In the genomic region with DNA sequence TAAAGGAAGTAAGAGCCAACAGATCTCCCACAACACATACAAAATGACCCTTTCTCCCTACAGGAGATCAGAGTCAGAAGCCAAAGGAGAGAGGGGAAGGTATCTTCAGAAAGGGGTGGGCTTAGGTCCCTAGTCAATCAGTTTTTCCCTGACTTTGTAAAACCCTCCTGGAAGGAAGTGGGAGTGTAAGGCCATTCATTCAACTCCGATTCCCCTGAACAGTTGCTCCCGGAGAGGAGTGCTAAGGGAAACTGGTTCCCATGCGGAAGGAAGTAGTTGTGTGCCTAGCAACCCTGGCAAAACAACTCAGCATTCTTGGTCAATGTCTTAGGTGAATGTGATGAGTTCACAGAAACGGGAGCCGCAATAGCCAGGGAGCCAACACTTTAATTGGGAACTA, we compare ENCODE assay signal across 8 mouse cellular contexts. TPM values are rescaled to one million over a fixed set of nuclear protein-coding genes. Genes with fewer than 3 reads are reported as not detected.
DNase-seq lines count a peak whose midpoint lies in the region; ATAC-seq and TF ChIP-seq lines count a peak whose summit lies in the region.

No protein-coding gene starts in this region.

- H3K9ac ChIP-seq in heart, postnatal 0 days (replicated peaks; ENCODE audit: low read depth, low read length) = no peak overlapping the region
- H3K9ac ChIP-seq in limb, embryonic 13.5 days = no peak overlapping the region
- H3K9ac ChIP-seq in midbrain, embryonic 16.5 days (ENCODE audit: low read depth, low read length) = no peak overlapping the region; the same call in 1 of the 2 replicates

- H3K27me3 ChIP-seq in heart, postnatal 0 days (ENCODE audit: control insufficient read depth, insufficient read depth, low read length) = no peaks in the 10 kb centered on the region
- H3K27me3 ChIP-seq in limb, embryonic 13.5 days = peaks cover 62% of the 10 kb centered on the region
- H3K27me3 ChIP-seq in midbrain, embryonic 16.5 days (ENCODE audit: control insufficient read depth, insufficient read depth, low read depth, low read length) = no peaks in the 10 kb centered on the region

- TF ChIP-seq EP300 in heart, postnatal 0 days (IDR thresholded peaks at IDR 0.05; ENCODE audit: low read depth) = no peak

- H3K27ac ChIP-seq in heart, postnatal 0 days (ENCODE audit: low read depth) = peak overlapping the region; percentile 67
- no peak overlapping the region for H3K27ac ChIP-seq in limb, embryonic 13.5 days
- peak overlapping the region; percentile 91 for H3K27ac ChIP-seq in midbrain, embryonic 16.5 days (ENCODE audit: low read length)

- no peaks in the 10 kb centered on the region for H3K9me3 ChIP-seq in heart, postnatal 0 days (replicated peaks; ENCODE audit: control insufficient read depth, low read length)
- no peaks in the 10 kb centered on the region for H3K9me3 ChIP-seq in limb, embryonic 13.5 days
- H3K9me3 ChIP-seq in midbrain, embryonic 16.5 days (replicated peaks; ENCODE audit: control insufficient read depth, low read length, poor library complexity, severe bottlenecking) = no peaks in the 10 kb centered on the region

- no peak for TF ChIP-seq CTCF in heart, postnatal 0 days (IDR thresholded peaks at IDR 0.05; ENCODE audit: low read depth)

- H3K4me1 ChIP-seq in heart, postnatal 0 days (ENCODE audit: control insufficient read depth, insufficient read depth) = peaks cover 11% of the 10 kb centered on the region; the same call in 1 of the 2 replicates
- no peaks in the 10 kb centered on the region for H3K4me1 ChIP-seq in limb, embryonic 13.5 days
- H3K4me1 ChIP-seq in midbrain, embryonic 16.5 days (ENCODE audit: control insufficient read depth, insufficient read depth, low read length) = peaks cover 19% of the 10 kb centered on the region

- H3K4me3 ChIP-seq in heart, postnatal 0 days (ENCODE audit: low read depth, low read length) = peak overlapping the region; percentile 71
- H3K4me3 ChIP-seq in limb, embryonic 13.5 days = peak overlapping the region; percentile 62; the same call in 1 of the 2 replicates
- H3K4me3 ChIP-seq in midbrain, embryonic 16.5 days (ENCODE audit: low read depth, low read length) = peak overlapping the region; percentile 66

- WGBS in heart, postnatal 0 days = 26% methylated on average over 5 of the region's 5 CpGs
- WGBS in limb, embryonic 13.5 days = 18% methylated on average over 5 of the region's 5 CpGs
- 25% methylated on average over 5 of the region's 5 CpGs for WGBS in midbrain, embryonic 16.5 days

- no peaks in the 10 kb centered on the region for H3K36me3 ChIP-seq in heart, postnatal 0 days (replicated peaks; ENCODE audit: control insufficient read depth, insufficient read depth, low read length)
- H3K36me3 ChIP-seq in limb, embryonic 13.5 days = no peaks in the 10 kb centered on the region
- H3K36me3 ChIP-seq in midbrain, embryonic 16.5 days (ENCODE audit: control insufficient read depth, insufficient read depth, low read length) = no peaks in the 10 kb centered on the region

- DNase-seq in R1 (ENCODE audit: low read depth, low spot score) = peak; percentile 73
- DNase-seq in embryo, embryonic 9.5 days (ENCODE audit: extremely low spot score) = peak; percentile 24
- peak; percentile 44 for DNase-seq in heart, postnatal 0 days (ENCODE audit: low spot score)
- DNase-seq in frontal cortex, postnatal 14 days (ENCODE audit: low spot score in 2 of 2) = no peak
- DNase-seq in ovary, postnatal 14 days (ENCODE audit: low spot score) = no peak
- no peak for DNase-seq in layer of hippocampus, postnatal 14 days (ENCODE audit: low spot score in 2 of 2)

- H3K4me2 ChIP-seq in heart, postnatal 0 days (ENCODE audit: low read depth, low read length) = peak overlapping the region; percentile 91
- peak overlapping the region; percentile 90 for H3K4me2 ChIP-seq in limb, embryonic 13.5 days (replicated peaks)
- peak overlapping the region; percentile 67 for H3K4me2 ChIP-seq in midbrain, embryonic 16.5 days (ENCODE audit: low read length)

- peak; percentile 31; the same call in 1 of the 2 replicates for ATAC-seq in heart, postnatal 0 days (ENCODE audit: insufficient read depth, low read depth)
- no peak for ATAC-seq in limb, embryonic 13.5 days (ENCODE audit: low FRiP score, low read depth)
- no peak for ATAC-seq in midbrain, embryonic 16.5 days

RNA-seq across cellular contexts. Expression of a gene that starts 0.6 kb away (rescaled TPM):
- total RNA-seq in heart, postnatal 0 days (2014; rRNA removed; ENCODE audit: low replicate concordance) = 1.8 and 2.6 TPM in 2 replicates
- 2.7 and 3.1 TPM in 2 replicates for polyA plus RNA-seq in heart, postnatal 0 days (2015; fragmentation: Nextera tagmentation; extraction: Ambion mirVana)
- 2.0 and 2.1 TPM in 2 replicates for polyA plus RNA-seq in limb, embryonic 13.5 days (2015; fragmentation: Nextera tagmentation; extraction: Ambion mirVana)
- 5.0 and 5.8 TPM in 2 replicates for polyA plus RNA-seq in midbrain, embryonic 16.5 days (2015; fragmentation: Nextera tagmentation; extraction: Ambion mirVana)
- 100 to 1,000 TPM; 109 to 121 TPM for total RNA-seq in layer of hippocampus, postnatal 14 days (2021)

RNA-seq across cellular contexts. Expression of a gene that starts 26.5 kb away (rescaled TPM):
- not detected in 2 replicates for total RNA-seq in heart, postnatal 0 days (2014; rRNA removed; ENCODE audit: low replicate concordance)
- polyA plus RNA-seq in heart, postnatal 0 days (2015; fragmentation: Nextera tagmentation; extraction: Ambion mirVana) = not detected in 2 replicates
- polyA plus RNA-seq in limb, embryonic 13.5 days (2015; fragmentation: Nextera tagmentation; extraction: Ambion mirVana) = not detected in 2 replicates
- not detected in 2 replicates for polyA plus RNA-seq in midbrain, embryonic 16.5 days (2015; fragmentation: Nextera tagmentation; extraction: Ambion mirVana)
- not detected for total RNA-seq in layer of hippocampus, postnatal 14 days (2021)

Comparison
In these comparisons a context has a peak if more than half of its experiments do, and no peak if none do; other contexts are left out.
1. DNase-seq: peak in R1 (single experiment), embryo, embryonic 9.5 days (single experiment) and heart, postnatal 0 days (single experiment); none in frontal cortex, postnatal 14 days (0 of 2), ovary, postnatal 14 days (single experiment) and layer of hippocampus, postnatal 14 days (0 of 2).
2. Peak in every context shown above with its lines, with median percentiles within 50 percentile points of each other: H3K4me2 ChIP-seq and H3K4me3 ChIP-seq.